Mouse (Mus musculus): ENCODE results near the gene Tbc1d10b.

GRCm38 (mm10) chr7:127176937-127177336 is 31.3 kb downstream of the Tbc1d10b start:
- TF ChIP-seq MXI1 (IDR thresholded peaks at IDR 0.05; ENCODE audit: low read depth, low read length) (no peak), RAD21 (IDR thresholded peaks at IDR 0.05; ENCODE audit: low read depth, low read length) (no peak), USF2 (IDR thresholded peaks at IDR 0.05; ENCODE audit: borderline replicate concordance in 1 of 2, insufficient read depth in 1 of 2, low read depth in 1 of 2, low read length in 2 of 2) (no peak), EP300 (IDR thresholded peaks at IDR 0.05; ENCODE audit: low read depth in 1 of 2, low read length in 2 of 2) (no peak)

Data from MEL (cell line).